Comparison of ENCODE assay signal across 8 mouse cellular contexts in genomic region chrX:10216410-10216949, GRCm38 (mm10). TPM values are rescaled to one million over a fixed set of nuclear protein-coding genes. Genes with fewer than 3 reads are reported as not detected.
A peak's percentile ranks its signal among the peaks of the same experiment; 100 is the strongest.
DNase-seq lines count a peak whose midpoint lies in the region; ATAC-seq and TF ChIP-seq lines count a peak whose summit lies in the region.

Rpgr (minus strand) TSS chrX:10216920.

- H3K36me3 ChIP-seq in heart, embryonic 12.5 days, result no peaks in the 10 kb centered on the region
- no peaks in the 10 kb centered on the region for H3K36me3 ChIP-seq in kidney, embryonic 16.5 days (ENCODE audit: insufficient read depth, low read length)
- no peaks in the 10 kb centered on the region for H3K36me3 ChIP-seq in liver, adult 2 months (ENCODE audit: control insufficient read depth, insufficient read depth, low read length)

- peak; percentile 81 for TF ChIP-seq CTCF in liver, adult 2 months (IDR thresholded peaks at IDR 0.05; ENCODE audit: low read depth, low read length)

- H3K4me1 ChIP-seq in brown adipose tissue, adult 24 weeks (ENCODE audit: control insufficient read depth, insufficient read depth, insufficient read length, low read length), result no peaks in the 10 kb centered on the region
- no peaks in the 10 kb centered on the region for H3K4me1 ChIP-seq in heart, embryonic 12.5 days (replicated peaks)
- H3K4me1 ChIP-seq in kidney, embryonic 16.5 days (ENCODE audit: insufficient read depth, low read length), result no peaks in the 10 kb centered on the region
- H3K4me1 ChIP-seq in liver, adult 2 months (ENCODE audit: control insufficient read depth, insufficient read depth, low read length), result no peaks in the 10 kb centered on the region

- peak within 1 kb of the TSS; percentile 56 for H3K4me2 ChIP-seq in heart, embryonic 12.5 days
- peak within 1 kb of the TSS; percentile 52 for H3K4me2 ChIP-seq in kidney, embryonic 16.5 days (replicated peaks; ENCODE audit: low read depth, low read length)

- H3K4me3 ChIP-seq in brown adipose tissue, adult 24 weeks (ENCODE audit: insufficient read depth, low read depth, low read length), result peak within 1 kb of the TSS; percentile 74
- peak within 1 kb of the TSS; percentile 61 for H3K4me3 ChIP-seq in heart, embryonic 12.5 days
- peak within 1 kb of the TSS; percentile 58 for H3K4me3 ChIP-seq in kidney, embryonic 16.5 days (ENCODE audit: low read length)
- H3K4me3 ChIP-seq in liver, adult 2 months (ENCODE audit: insufficient read depth, low read depth, low read length), result peak within 1 kb of the TSS; percentile 99

- no peak for TF ChIP-seq POLR2A in liver, adult 2 months (IDR thresholded peaks at IDR 0.05; ENCODE audit: extremely low read depth, insufficient read depth, low read length)

- H3K27ac ChIP-seq in brown adipose tissue, adult 24 weeks (replicated peaks; ENCODE audit: low read depth, low read length), result peak within 1 kb of the TSS; percentile 68
- peak within 1 kb of the TSS; percentile 62 for H3K27ac ChIP-seq in heart, embryonic 12.5 days (ENCODE audit: poor library complexity, severe bottlenecking)
- peak within 1 kb of the TSS; percentile 88 for H3K27ac ChIP-seq in kidney, embryonic 16.5 days (ENCODE audit: low read length)
- H3K27ac ChIP-seq in liver, adult 2 months (replicated peaks; ENCODE audit: insufficient read depth, low read depth, low read length), result peak within 1 kb of the TSS; percentile 82

- DNase-seq in CD4-positive helper T cell, adult 2 months (ENCODE audit: low read depth, low spot score), result peak; percentile 91
- DNase-seq in liver, adult 2 months (ENCODE audit: extremely low read depth, low read depth, low spot score), result peak; percentile 76
- peak; percentile 86 to 89 for DNase-seq in spleen, postnatal 36 days (ENCODE audit: low spot score in 2 of 2)

- no peaks in the 10 kb centered on the region for H3K9me3 ChIP-seq in heart, embryonic 12.5 days (replicated peaks)
- no peaks in the 10 kb centered on the region for H3K9me3 ChIP-seq in kidney, embryonic 16.5 days (ENCODE audit: low read length)

- peak within 1 kb of the TSS; percentile 73; the same call in 1 of the 2 replicates for H3K9ac ChIP-seq in heart, embryonic 12.5 days
- H3K9ac ChIP-seq in kidney, embryonic 16.5 days (replicated peaks; ENCODE audit: low read length), result peak within 1 kb of the TSS; percentile 71
- peak within 1 kb of the TSS; percentile 88 for H3K9ac ChIP-seq in liver, adult 2 months (ENCODE audit: low read depth, low read length)

- 13% methylated on average over 47 of the region's 47 CpGs for WGBS in heart, embryonic 12.5 days
- 13% methylated on average over 47 of the region's 47 CpGs for WGBS in kidney, embryonic 16.5 days
- 1% methylated on average over 35 of the region's 47 CpGs for WGBS in liver, adult 2 months

- no peaks in the 10 kb centered on the region for H3K79me2 ChIP-seq in liver, adult 2 months (ENCODE audit: control insufficient read depth, insufficient read depth, low read length)

- H3K27me3 ChIP-seq in heart, embryonic 12.5 days (replicated peaks), result no peaks in the 10 kb centered on the region
- H3K27me3 ChIP-seq in kidney, embryonic 16.5 days (ENCODE audit: insufficient read depth, low read length), result no peaks in the 10 kb centered on the region
- no peaks in the 10 kb centered on the region for H3K27me3 ChIP-seq in liver, adult 2 months (ENCODE audit: control insufficient read depth, insufficient read depth, low read length)

- peak; percentile 100 for ATAC-seq in erythroid progenitor cell, adult 5-6 weeks (replicated peaks; ENCODE audit: low FRiP score, poor library complexity, severe bottlenecking)
- ATAC-seq in heart, embryonic 12.5 days (ENCODE audit: insufficient number of reproducible peaks, low FRiP score), result peak; percentile 96
- ATAC-seq in kidney, embryonic 16.5 days (ENCODE audit: low FRiP score, low TSS enrichment), result peak; percentile 99
- ATAC-seq in monocyte, adult 5-6 weeks (replicated peaks; ENCODE audit: insufficient number of reproducible peaks, low FRiP score, low TSS enrichment, poor library complexity, severe bottlenecking), result peak; percentile 99

RNA-seq across cellular contexts. Expression of gene Rpgr, which starts in this region (rescaled TPM):
- 5.0 and 5.2 TPM in 2 replicates for polyA plus RNA-seq in brown adipose tissue, adult 24 weeks (2012; ENCODE audit: insufficient read depth, insufficient read length, missing spikeins)
- 0.72 and 1.3 TPM in 2 replicates for total RNA-seq in erythroid progenitor cell, adult 5-6 weeks (2015; ENCODE audit: low replicate concordance)
- total RNA-seq in erythroid progenitor cell, adult 5-6 weeks (2017; ENCODE audit: low replicate concordance), result 2.7 and 3.2 TPM in 2 replicates
- 12.0 and 12.5 TPM in 2 replicates for polyA plus RNA-seq in heart, embryonic 12.5 days (2016; fragmentation: Nextera tagmentation; extraction: Ambion mirVana)
- 20.3 and 20.8 TPM in 2 replicates for polyA plus RNA-seq in kidney, embryonic 16.5 days (2015; fragmentation: Nextera tagmentation; extraction: Ambion mirVana)
- total RNA-seq in liver, adult 2 months (2014; rRNA removed), result 2.0 and 2.3 TPM in 2 replicates
- polyA plus RNA-seq in liver, adult 2 months (2012; rRNA removed), result 0.34 and 0.42 TPM in 2 replicates
- total RNA-seq in monocyte, adult 5-6 weeks (2017), result 1.6 to 4.4 TPM (median 4.2 TPM) in 3 replicates

Comparison
In these comparisons a context has a peak if more than half of its experiments do, and no peak if none do; other contexts are left out.
1. Peak in every context shown above with its lines: DNase-seq, ATAC-seq, H3K4me3 ChIP-seq and H3K27ac ChIP-seq.